Mouse (Mus musculus) small intestine, adult 2 months (tissue): ENCODE measurements around the gene Sdc4.

Experiments
- CTCF ChIP-seq: fragments of 200-500 bp; IDR thresholded peaks from 2 replicates; pipeline ENCODE4 v1.5.1; 2012; ENCODE audit warnings: low read depth, mild to moderate bottlenecking, control low read depth, inconsistent platforms, low read length, moderate library complexity, mixed read lengths; ENCODE audit not compliant: insufficient replicate concordance, insufficient read length; ENCODE audit errors: extremely low read depth
- POLR2A ChIP-seq: fragments of 200-500 bp; IDR thresholded peaks from 2 replicates; pipeline ENCODE4 v1.6.1; 2012; ENCODE audit warnings: low read depth, mild to moderate bottlenecking, control low read depth, inconsistent platforms, low read length, moderate library complexity

- TF ChIP-seq CTCF (no peak), POLR2A (no peak)
Measured at GRCm38 (mm10) chr2:164443460-164444000, at the start of gene Sdc4.
